Mouse (Mus musculus) limb, embryonic 15.5 days (tissue): Measurements from ENCODE around the gene Dand5. TPM values are rescaled to one million over a fixed set of nuclear protein-coding genes. Genes with fewer than 3 reads are reported as not detected.

Source experiments
- ATAC-seq: fragments of 200-750 bp; cut with Nextera tagmentation; 2 replicates; pipeline ENCODE4 v1.8.0; 2017; ENCODE audit warnings: low read depth, moderate TSS enrichment; ENCODE audit not compliant: insufficient number of reproducible peaks, low FRiP score, low TSS enrichment
- H3K27ac ChIP-seq: fragments of 300-500 bp; sonication (generic); 2 replicates; pipeline ENCODE4 v1.5.1; 2015; ENCODE audit warnings: moderate library complexity, mild to moderate bottlenecking, inconsistent platforms
- H3K27me3 ChIP-seq: fragments of 300-500 bp; sonication (generic); 2 replicates; pipeline ENCODE4 v1.6.1; 2015; ENCODE audit warnings: inconsistent platforms
- H3K36me3 ChIP-seq: fragments of 300-500 bp; sonication (generic); 2 replicates; pipeline ENCODE4 v1.6.1; 2015; ENCODE audit warnings: inconsistent platforms
- H3K4me1 ChIP-seq: fragments of 300-500 bp; sonication (generic); 2 replicates; pipeline ENCODE4 v1.6.1; 2015; ENCODE audit warnings: inconsistent platforms
- H3K4me2 ChIP-seq: fragments of 300-500 bp; sonication (generic); 2 replicates; pipeline ENCODE4 v1.6.1; 2015; ENCODE audit warnings: mild to moderate bottlenecking, inconsistent platforms
- H3K4me3 ChIP-seq: fragments of 300-500 bp; sonication (generic); 2 replicates; pipeline ENCODE4 v1.5.1; 2015; ENCODE audit warnings: mild to moderate bottlenecking, inconsistent platforms
- H3K9ac ChIP-seq: fragments of 300-500 bp; sonication (generic); 2 replicates; pipeline ENCODE4 v1.6.1; 2015; ENCODE audit warnings: inconsistent platforms
- H3K9me3 ChIP-seq: fragments of 300-500 bp; sonication (generic); 2 replicates; pipeline ENCODE4 v1.6.1; 2016; ENCODE audit warnings: inconsistent platforms
- WGBS: fragments of 180-500 bp; shearing (Covaris S2); methylation state at CpG from one replicate; pipeline ENCODE4 v1.1.7; 2015; 5-methylcytosine and 5-hydroxymethylcytosine counted together
- polyA plus RNA-seq: library from polyadenylated mRNA; unstranded; fragments of >200 nt; fragmentation: Nextera tagmentation; extraction: Ambion mirVana; gene quantifications from 2 replicates; pipeline ENCODE4 v1.2.1, GENCODE M21; 2015

Dand5 gene
- polyA plus RNA-seq, 1 experiment from 2014 or later = 8.0 TPM

- no peaks in the 10 kb centered on the region for H3K9me3 ChIP-seq
- WGBS = 19% methylated on average over 13 of the region's 13 CpGs
- no peak for ATAC-seq
- peaks cover 97% of the 10 kb centered on the region for H3K4me1 ChIP-seq
- H3K4me2 ChIP-seq = peak overlapping the region; percentile 34
- peak overlapping the region; percentile 83 for H3K27ac ChIP-seq
- no peak overlapping the region for H3K4me3 ChIP-seq
- H3K36me3 ChIP-seq = no peaks in the 10 kb centered on the region
- no peak overlapping the region for H3K9ac ChIP-seq
- H3K27me3 ChIP-seq = peaks cover 18% of the 10 kb centered on the region; the same call in 1 of the 2 replicates
Observed at GRCm38 (mm10) chr8:84780225-84780555, 42.4 kb downstream of the Dand5 start.

- no peak for ATAC-seq
- peaks cover 14% of the 10 kb centered on the region; the same call in 1 of the 2 replicates for H3K27me3 ChIP-seq
- WGBS = 20% methylated on average over 19 of the region's 19 CpGs
- peak overlapping the region; percentile 83 for H3K27ac ChIP-seq
- H3K36me3 ChIP-seq = no peaks in the 10 kb centered on the region
- H3K4me1 ChIP-seq = peaks cover 96% of the 10 kb centered on the region
- no peaks in the 10 kb centered on the region for H3K9me3 ChIP-seq
- H3K4me2 ChIP-seq = peak overlapping the region; percentile 34
- peak overlapping the region; percentile 10 for H3K4me3 ChIP-seq
- H3K9ac ChIP-seq = no peak overlapping the region
Observed at GRCm38 (mm10) chr8:84779519-84780224, 43.0 kb downstream of the Dand5 start.

GRCm38 (mm10) chr8:84778638-84779380, 43.8 kb downstream of the Dand5 start:
- Histone ChIP-seq H3K4me2 (peak overlapping the region; percentile 34), H3K36me3 (no peaks in the 10 kb centered on the region), H3K27ac (peak overlapping the region; percentile 83), H3K9ac (peak overlapping the region; percentile 8; the same call in 1 of the 2 replicates), H3K27me3 (peaks cover 6% of the 10 kb centered on the region; the same call in 1 of the 2 replicates), H3K4me1 (peaks cover 91% of the 10 kb centered on the region), H3K4me3 (no peak overlapping the region), H3K9me3 (no peaks in the 10 kb centered on the region)
- WGBS = 20% methylated on average over 11 of the region's 11 CpGs
- ATAC-seq = no peak

DNA sequence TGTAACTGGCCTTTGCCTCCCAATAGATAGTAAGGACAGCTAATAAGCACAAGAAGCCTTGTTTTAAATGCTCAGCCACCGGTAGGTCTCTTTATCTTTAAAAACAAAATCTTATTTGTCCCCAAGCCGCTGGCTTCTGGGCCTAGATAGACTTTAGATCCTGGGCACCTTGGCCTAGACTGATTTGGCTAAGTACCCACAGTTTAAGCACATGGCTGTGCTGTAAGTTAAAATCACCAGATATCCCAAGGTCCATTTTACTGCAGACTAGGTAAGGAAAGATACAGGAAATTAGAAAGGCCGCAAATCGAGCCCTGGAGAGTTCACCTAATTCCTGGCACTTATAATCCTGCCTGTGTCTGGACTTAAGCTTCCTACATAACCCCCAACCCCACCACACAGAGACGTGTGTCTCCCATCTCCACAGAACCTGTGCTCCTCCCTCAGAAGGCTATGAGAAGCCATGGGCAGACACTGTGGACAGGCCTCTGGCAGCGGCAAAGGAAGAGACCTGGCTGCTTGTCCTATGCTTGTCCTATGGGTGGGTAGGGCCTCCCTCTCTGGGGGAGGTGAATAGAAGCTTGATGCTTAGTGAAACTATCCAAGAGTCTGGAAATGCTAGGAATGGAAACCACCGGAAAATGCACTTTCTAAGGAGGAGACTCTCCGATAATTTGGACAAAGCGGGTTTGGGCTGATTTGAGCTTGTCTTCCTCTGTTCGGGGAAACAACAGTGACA, 44.6 kb downstream of the Dand5 start:
- no peak for ATAC-seq
- H3K4me2 ChIP-seq = peak overlapping the region; percentile 24
- H3K4me1 ChIP-seq = peaks cover 87% of the 10 kb centered on the region
- no peaks in the 10 kb centered on the region for H3K36me3 ChIP-seq
- WGBS = 47% methylated on average over 10 of the region's 10 CpGs
- peak overlapping the region; percentile 52 for H3K27ac ChIP-seq
- H3K9ac ChIP-seq = peak overlapping the region; percentile 8; the same call in 1 of the 2 replicates
- no peaks in the 10 kb centered on the region for H3K9me3 ChIP-seq
- no peak overlapping the region for H3K4me3 ChIP-seq
- peaks cover 4% of the 10 kb centered on the region; the same call in 1 of the 2 replicates for H3K27me3 ChIP-seq

DNA sequence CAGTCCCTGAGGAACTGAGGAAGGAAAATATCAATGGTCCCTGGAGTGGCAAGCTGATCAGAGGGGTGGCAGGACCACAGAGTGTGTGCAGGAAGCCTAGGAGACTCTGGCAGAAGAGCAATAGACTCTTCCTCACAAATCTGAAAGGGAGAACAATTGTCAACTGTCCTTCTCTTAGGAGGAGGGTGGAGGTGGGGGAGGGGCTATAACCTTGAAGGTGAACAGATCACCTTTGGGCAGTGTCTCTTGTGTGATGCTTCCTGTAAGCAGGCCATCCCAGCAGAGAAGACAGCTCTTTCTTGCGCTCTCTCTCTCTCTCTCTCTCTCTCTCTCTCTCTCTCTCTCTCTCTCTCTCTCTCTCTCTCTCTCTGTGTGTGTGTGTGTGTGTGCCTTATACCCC, 46.1 kb downstream of the Dand5 start:
- Histone ChIP-seq H3K27me3 (peaks cover 4% of the 10 kb centered on the region; the same call in 1 of the 2 replicates), H3K9ac (no peak overlapping the region)
- ATAC-seq = no peak

DNA sequence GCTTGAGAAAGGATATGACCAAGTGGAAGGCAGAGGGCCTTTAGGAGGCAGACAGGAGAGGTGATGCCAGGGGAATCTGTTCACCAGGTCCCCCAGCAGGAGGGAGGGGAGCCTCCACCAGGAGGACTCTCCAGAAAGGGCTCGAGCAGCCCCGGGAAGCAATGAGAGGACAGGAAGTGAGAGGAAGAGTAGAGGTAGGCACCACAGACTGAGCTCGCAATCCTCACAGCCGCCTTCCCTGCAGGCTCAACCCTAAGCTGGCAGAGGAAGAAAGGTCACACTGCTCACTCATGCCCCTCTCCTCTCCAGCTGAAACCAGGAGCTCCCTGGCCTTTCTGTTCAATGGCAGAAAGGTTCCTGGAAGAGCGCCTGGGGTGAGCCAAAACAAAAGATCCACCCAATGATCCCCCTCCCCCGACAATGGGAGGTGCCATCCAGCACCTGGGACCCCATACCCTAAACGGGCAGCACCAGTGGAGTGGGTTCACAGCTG, 47.0 kb downstream of the Dand5 start:
- Histone ChIP-seq H3K36me3 (0 out of 2 replicates have a peak, but pooled peaks cover 8% of the 10 kb centered on the region), H3K27ac (peak overlapping the region; percentile 96), H3K4me1 (peaks cover 88% of the 10 kb centered on the region), H3K9me3 (no peaks in the 10 kb centered on the region), H3K4me2 (peak overlapping the region; percentile 46), H3K27me3 (no peaks in the 10 kb centered on the region), H3K4me3 (peak overlapping the region; percentile 35; the same call in 1 of the 2 replicates), H3K9ac (peak overlapping the region; percentile 37; the same call in 1 of the 2 replicates)
- ATAC-seq = no peak
- 27% methylated on average over 7 of the region's 7 CpGs for WGBS

More for the DNA sequence above, 46.1 kb downstream of the Dand5 start:
- H3K36me3 ChIP-seq = 0 out of 2 replicates have a peak, but pooled peaks cover 3% of the 10 kb centered on the region
- 50% methylated on average over 1 of the region's 1 CpGs for WGBS
- 0 out of 2 replicates have a peak overlapping the region, but pooled peaks have one; percentile 35 for H3K27ac ChIP-seq
- peaks cover 87% of the 10 kb centered on the region for H3K4me1 ChIP-seq
- no peak overlapping the region for H3K4me2 ChIP-seq
- no peaks in the 10 kb centered on the region for H3K9me3 ChIP-seq
- H3K4me3 ChIP-seq = no peak overlapping the region

DNA sequence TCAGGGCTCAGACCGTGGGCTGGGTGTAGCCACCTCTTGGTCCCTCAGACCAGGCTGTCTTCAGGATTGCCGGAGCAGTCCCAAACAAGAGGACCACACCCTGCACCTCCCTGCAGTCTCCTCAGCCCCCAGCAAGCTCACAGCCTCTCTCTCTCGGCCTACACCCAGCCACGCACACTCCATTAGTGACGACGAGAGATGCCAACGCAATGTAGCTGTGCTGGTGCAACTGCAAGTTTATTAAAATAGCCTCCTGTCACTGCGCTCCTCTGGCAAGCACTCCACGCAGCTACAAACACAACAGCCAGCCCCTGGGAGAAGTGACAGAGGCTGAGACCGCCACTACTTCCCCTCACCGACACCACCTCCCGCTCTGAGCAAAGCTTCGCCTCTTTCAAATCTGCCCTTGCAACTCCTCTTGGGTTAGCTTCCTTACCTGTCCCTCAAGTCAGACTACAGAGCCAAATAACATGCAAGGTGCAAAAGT, 47.5 kb downstream of the Dand5 start:
- H3K27ac ChIP-seq = peak overlapping the region; percentile 96
- H3K4me3 ChIP-seq = peak overlapping the region; percentile 35
- no peaks in the 10 kb centered on the region for H3K9me3 ChIP-seq
- peak overlapping the region; percentile 46 for H3K4me2 ChIP-seq
- H3K27me3 ChIP-seq = no peaks in the 10 kb centered on the region
- H3K4me1 ChIP-seq = peaks cover 88% of the 10 kb centered on the region
- 0 out of 2 replicates have a peak, but pooled peaks cover 8% of the 10 kb centered on the region for H3K36me3 ChIP-seq
- 14% methylated on average over 13 of the region's 13 CpGs for WGBS
- ATAC-seq = 0 out of 2 replicates have a peak, but pooled peaks have one; percentile 3
- peak overlapping the region; percentile 37 for H3K9ac ChIP-seq

DNA sequence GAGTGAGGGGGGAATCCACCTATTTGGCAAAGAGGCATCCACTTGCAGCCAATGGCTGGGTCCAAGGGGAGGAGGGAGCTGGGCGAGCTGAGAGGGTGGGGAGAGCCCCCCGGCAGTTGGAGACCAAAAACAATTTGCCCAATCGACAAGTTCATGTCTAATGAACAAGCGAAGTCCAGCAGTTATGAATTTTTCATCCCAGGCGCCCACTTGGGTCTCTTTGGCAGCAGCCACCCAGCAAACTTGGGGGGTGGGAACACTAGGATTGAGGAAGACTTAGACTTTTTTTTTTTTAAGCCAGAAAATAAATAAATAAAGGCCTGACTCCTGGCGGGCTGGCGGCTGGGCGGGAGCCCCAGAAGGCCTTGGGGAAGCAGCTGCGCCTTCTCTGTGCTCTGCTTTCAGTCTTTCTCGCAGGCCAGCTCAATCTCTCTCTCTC, 48.1 kb downstream of the Dand5 start:
- H3K9ac ChIP-seq = no peak overlapping the region
- WGBS = 2% methylated on average over 10 of the region's 10 CpGs
- H3K27me3 ChIP-seq = no peaks in the 10 kb centered on the region
- peak overlapping the region; percentile 35 for H3K4me3 ChIP-seq
- H3K27ac ChIP-seq = peak overlapping the region; percentile 96
- peaks cover 9% of the 10 kb centered on the region; the same call in 1 of the 2 replicates for H3K36me3 ChIP-seq
- no peaks in the 10 kb centered on the region for H3K9me3 ChIP-seq
- peak; percentile 72 for ATAC-seq
- peak overlapping the region; percentile 46 for H3K4me2 ChIP-seq
- H3K4me1 ChIP-seq = peaks cover 88% of the 10 kb centered on the region

GRCm38 (mm10) chr8:84773833-84774232, 48.8 kb downstream of the Dand5 start:
- Histone ChIP-seq H3K9ac (0 out of 2 replicates have a peak overlapping the region, but pooled peaks have one; percentile 4), H3K4me3 (peak overlapping the region; percentile 35), H3K36me3 (peaks cover 16% of the 10 kb centered on the region), H3K4me2 (peak overlapping the region; percentile 46), H3K4me1 (peaks cover 87% of the 10 kb centered on the region), H3K27ac (peak overlapping the region; percentile 96), H3K9me3 (no peaks in the 10 kb centered on the region), H3K27me3 (no peaks in the 10 kb centered on the region)
- WGBS = 2% methylated on average over 19 of the region's 19 CpGs
- ATAC-seq = peak; percentile 85

DNA sequence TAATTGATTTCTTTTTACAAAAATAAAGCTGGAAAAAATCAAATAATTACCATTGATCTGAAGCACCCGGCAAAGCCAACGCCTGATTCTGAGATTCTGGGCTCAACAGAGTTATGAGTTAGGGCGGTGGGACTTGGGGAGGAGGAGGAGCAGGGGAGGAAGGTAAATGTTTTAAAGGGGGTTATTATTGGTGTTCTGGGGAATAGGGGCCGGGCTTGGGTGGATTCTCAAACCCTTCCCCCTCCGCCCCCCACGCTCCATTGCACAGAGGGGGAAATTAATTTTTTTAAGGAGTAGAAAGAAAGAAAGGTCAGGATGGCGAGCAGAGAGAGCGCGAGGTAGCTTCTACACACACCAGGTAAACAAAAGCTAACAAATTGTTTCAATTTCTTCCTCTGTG, 49.3 kb downstream of the Dand5 start:
- peak overlapping the region; percentile 96 for H3K27ac ChIP-seq
- peak overlapping the region; percentile 35 for H3K4me3 ChIP-seq
- H3K4me1 ChIP-seq = peaks cover 86% of the 10 kb centered on the region
- H3K36me3 ChIP-seq = peaks cover 21% of the 10 kb centered on the region
- H3K9me3 ChIP-seq = no peaks in the 10 kb centered on the region
- H3K27me3 ChIP-seq = no peaks in the 10 kb centered on the region
- ATAC-seq = peak; percentile 49; the same call in 1 of the 2 replicates
- 0 out of 2 replicates have a peak overlapping the region, but pooled peaks have one; percentile 4 for H3K9ac ChIP-seq
- peak overlapping the region; percentile 46 for H3K4me2 ChIP-seq
- WGBS = 2% methylated on average over 9 of the region's 9 CpGs

- Histone ChIP-seq H3K36me3 (peaks cover 28% of the 10 kb centered on the region), H3K4me1 (peaks cover 83% of the 10 kb centered on the region), H3K4me2 (peak overlapping the region; percentile 46), H3K27ac (peak overlapping the region; percentile 96), H3K4me3 (peak overlapping the region; percentile 35), H3K27me3 (no peaks in the 10 kb centered on the region), H3K9ac (0 out of 2 replicates have a peak overlapping the region, but pooled peaks have one; percentile 26), H3K9me3 (no peaks in the 10 kb centered on the region)
- ATAC-seq = no peak
- WGBS = 17% methylated on average over 3 of the region's 3 CpGs
Observed at GRCm38 (mm10) chr8:84772628-84773027, 50.0 kb downstream of the Dand5 start.
